Mouse (Mus musculus): ENCODE results near the gene Rbsn.

Gene Rbsn

GRCm38 (mm10) chr6:92214773-92215449, at the start of gene Rbsn:
Gene Rbsn, minus strand, starts transcription at chr6:92214925.
- peak; percentile 88 for DNase-seq (ENCODE audit: low read depth, low spot score)

- DNase-seq (ENCODE audit: low read depth, low spot score) = no peak
Measured at GRCm38 (mm10) chr6:92261162-92261843, 46.6 kb upstream of the Rbsn start.

- DNase-seq (ENCODE audit: low read depth, low spot score) = no peak
Measured at GRCm38 (mm10) chr6:92255346-92255745, 40.6 kb upstream of the Rbsn start.

GRCm38 (mm10) chr6:92253253-92253870, 38.6 kb upstream of the Rbsn start:
- no peak for DNase-seq (ENCODE audit: low read depth, low spot score)

- no peak for DNase-seq (ENCODE audit: low read depth, low spot score)
Measured at GRCm38 (mm10) chr6:92247215-92247919, 32.6 kb upstream of the Rbsn start.

GRCm38 (mm10) chr6:92246335-92246734, 31.6 kb upstream of the Rbsn start:
- DNase-seq (ENCODE audit: low read depth, low spot score) = no peak

GRCm38 (mm10) chr6:92244591-92244990, 29.9 kb upstream of the Rbsn start, which contains the start of gene Trh:
Gene Trh, minus strand, starts transcription at chr6:92244650.
- peak; percentile 3 for DNase-seq (ENCODE audit: low read depth, low spot score)

GRCm38 (mm10) chr6:92241178-92241906, 26.6 kb upstream of the Rbsn start:
- DNase-seq (ENCODE audit: low read depth, low spot score) = peak; percentile 5

GRCm38 (mm10) chr6:92235036-92235435, 20.3 kb upstream of the Rbsn start:
- DNase-seq (ENCODE audit: low read depth, low spot score) = no peak

- no peak for DNase-seq (ENCODE audit: low read depth, low spot score)
Measured at GRCm38 (mm10) chr6:92231762-92232161, 17.0 kb upstream of the Rbsn start.

- DNase-seq (ENCODE audit: low read depth, low spot score) = no peak
Measured at GRCm38 (mm10) chr6:92231356-92231755, 16.6 kb upstream of the Rbsn start.

- no peak for DNase-seq (ENCODE audit: low read depth, low spot score)
Measured at GRCm38 (mm10) chr6:92229586-92229985, 14.9 kb upstream of the Rbsn start.

GRCm38 (mm10) chr6:92229103-92229502, 14.4 kb upstream of the Rbsn start:
- no peak for DNase-seq (ENCODE audit: low read depth, low spot score)

GRCm38 (mm10) chr6:92224981-92225380, 10.3 kb upstream of the Rbsn start:
- DNase-seq (ENCODE audit: low read depth, low spot score) = no peak

GRCm38 (mm10) chr6:92222021-92222420, 7.3 kb upstream of the Rbsn start:
- DNase-seq (ENCODE audit: low read depth, low spot score) = no peak

GRCm38 (mm10) chr6:92221604-92222003, 6.9 kb upstream of the Rbsn start:
- DNase-seq (ENCODE audit: low read depth, low spot score) = no peak

GRCm38 (mm10) chr6:92219445-92219844, 4.7 kb upstream of the Rbsn start:
- DNase-seq (ENCODE audit: low read depth, low spot score) = no peak

GRCm38 (mm10) chr6:92214055-92214772, 511 bp downstream of the Rbsn start:
- DNase-seq (ENCODE audit: low read depth, low spot score) = no peak

- no peak for DNase-seq (ENCODE audit: low read depth, low spot score)
Measured at GRCm38 (mm10) chr6:92199414-92199813, 15.3 kb downstream of the Rbsn start.

- no peak for DNase-seq (ENCODE audit: low read depth, low spot score)
Measured at GRCm38 (mm10) chr6:92184178-92184577, 30.5 kb downstream of the Rbsn start.

- DNase-seq (ENCODE audit: low read depth, low spot score) = peak; percentile 58
Measured at GRCm38 (mm10) chr6:92183621-92184131, 31.0 kb downstream of the Rbsn start, which contains the start of gene Mrps25. Gene Mrps25, minus strand, starts transcription at chr6:92184033.
